Mouse (Mus musculus): ENCODE data around the gene Agpat1.

GRCm38 (mm10) chr17:34645831-34646511, 41.9 kb downstream of the Agpat1 start:
- TF ChIP-seq EP300 (optimal IDR thresholded peaks at IDR 0.05) (no peak), CTCF (IDR thresholded peaks at IDR 0.05; ENCODE audit: low read depth) (no peak)

Data from stomach, postnatal 0 days (tissue).